Mouse (Mus musculus) forebrain, postnatal 0 days (tissue): ENCODE measurements around the gene Mog. TPM values are rescaled to one million over a fixed set of nuclear protein-coding genes. Genes with fewer than 3 reads are reported as not detected.

Experiments used
- ATAC-seq: fragments of 200-750 bp; cut with Nextera tagmentation; 2 replicates; pipeline ENCODE4 v1.8.0; 2017; ENCODE audit warnings: mild to moderate bottlenecking, moderate library complexity
- DNase-seq: peaks from one replicate; pipeline ENCODE4 v3.0.0-alpha.2; 2015
- H3K27ac ChIP-seq: fragments of 300-500 bp; sonication (generic); 2 replicates; pipeline ENCODE4 v1.5.1; 2014; ENCODE audit warnings: low read depth, mild to moderate bottlenecking, antibody characterized with exemption, low read length, moderate library complexity, mixed read lengths
- H3K27me3 ChIP-seq: fragments of 300-500 bp; sonication (generic); 2 replicates; pipeline ENCODE4 v1.6.1; 2014; ENCODE audit warnings: mild to moderate bottlenecking, low read length, mixed read lengths; ENCODE audit not compliant: insufficient read depth
- H3K36me3 ChIP-seq: fragments of 300-500 bp; sonication (generic); 2 replicates; pipeline ENCODE4 v1.6.1; 2014; ENCODE audit warnings: mild to moderate bottlenecking, moderate library complexity; ENCODE audit not compliant: insufficient read depth
- H3K4me1 ChIP-seq: fragments of 300-500 bp; sonication (generic); 2 replicates; pipeline ENCODE4 v1.6.1; 2014; ENCODE audit warnings: antibody characterized with exemption; ENCODE audit not compliant: insufficient read depth
- H3K4me2 ChIP-seq: fragments of 300-500 bp; sonication (generic); 2 replicates; pipeline ENCODE4 v1.6.1; 2014; ENCODE audit warnings: low read depth, mild to moderate bottlenecking, moderate library complexity
- H3K4me3 ChIP-seq: fragments of 300-500 bp; sonication (generic); 2 replicates; pipeline ENCODE4 v1.5.1; 2014; ENCODE audit warnings: low read depth, low read length, mixed read lengths
- H3K9ac ChIP-seq: fragments of 300-500 bp; sonication (generic); 2 replicates; pipeline ENCODE4 v1.6.1; 2014; ENCODE audit warnings: mild to moderate bottlenecking
- H3K9me3 ChIP-seq: fragments of 300-500 bp; sonication (generic); 2 replicates; pipeline ENCODE4 v1.6.1; 2016; ENCODE audit warnings: low read length
- CTCF ChIP-seq: sonication (generic); IDR thresholded peaks from 2 replicates; pipeline ENCODE4 v1.5.1; 2016; ENCODE audit warnings: antibody characterized with exemption, control low read depth, low read depth
- WGBS: fragments of 180-500 bp; shearing (Covaris S2); extraction: QIAGEN DNeasy Blood & Tissue Kit; methylation state at CpG from one replicate; pipeline ENCODE4 v1.1.7; 2014; 5-methylcytosine and 5-hydroxymethylcytosine counted together
- polyA plus RNA-seq: library from polyadenylated mRNA; unstranded; fragments of >200 nt; fragmentation: Nextera tagmentation; extraction: Ambion mirVana; gene quantifications from 2 replicates; pipeline ENCODE4 v1.2.1, GENCODE M21; 2015
- total RNA-seq: library from RNA; depleted of rRNA; stranded (reverse); fragments of >200 nt; gene quantifications from 2 replicates; pipeline ENCODE4 v1.2.3, GENCODE M21; 2014; rRNA removed

Gene Mog
- total and polyA plus RNA-seq, 2 experiments from 2014 or later, result 1.1 TPM; not detected in 1

DNA sequence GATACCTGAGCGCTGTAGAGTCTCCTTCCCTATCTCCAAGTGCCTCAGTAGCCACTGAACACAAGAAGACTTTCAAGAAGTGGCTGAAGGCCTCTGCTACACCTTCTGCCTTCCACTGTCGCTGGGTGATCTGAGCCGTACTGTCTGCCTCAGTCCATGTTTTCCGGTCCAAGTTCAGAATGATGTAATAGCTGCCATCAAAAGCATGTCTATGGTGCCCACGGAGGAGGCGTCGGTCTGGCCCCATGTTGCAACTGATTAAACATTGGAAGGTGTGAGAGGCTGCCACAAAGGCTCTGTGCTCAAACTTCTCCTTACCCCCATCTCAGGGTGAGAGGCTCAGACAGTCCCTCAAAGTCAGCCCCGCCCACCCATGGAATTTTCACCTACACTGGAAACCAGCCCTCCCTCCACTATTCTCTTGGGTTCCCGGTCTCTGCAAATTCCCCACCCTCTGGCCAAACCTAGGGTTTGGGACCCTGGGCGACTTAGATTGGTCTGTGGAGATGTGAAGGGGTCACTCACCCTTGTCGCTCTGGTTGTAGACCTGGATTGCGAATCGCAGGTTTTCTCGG lies 52.8 kb downstream of the Mog start:
- no peaks in the 10 kb centered on the region for H3K27me3 ChIP-seq
- ATAC-seq (no peak), DNase-seq (no peak)
- H3K9ac ChIP-seq, result no peak overlapping the region
- no peak for TF ChIP-seq CTCF
- no peak overlapping the region for H3K4me3 ChIP-seq
- no peaks in the 10 kb centered on the region for H3K4me1 ChIP-seq
- no peak overlapping the region for H3K27ac ChIP-seq
- no peaks in the 10 kb centered on the region for H3K9me3 ChIP-seq
- H3K36me3 ChIP-seq, result no peaks in the 10 kb centered on the region
- H3K4me2 ChIP-seq, result no peak overlapping the region
- 88% methylated on average over 14 of the region's 14 CpGs for WGBS

DNA sequence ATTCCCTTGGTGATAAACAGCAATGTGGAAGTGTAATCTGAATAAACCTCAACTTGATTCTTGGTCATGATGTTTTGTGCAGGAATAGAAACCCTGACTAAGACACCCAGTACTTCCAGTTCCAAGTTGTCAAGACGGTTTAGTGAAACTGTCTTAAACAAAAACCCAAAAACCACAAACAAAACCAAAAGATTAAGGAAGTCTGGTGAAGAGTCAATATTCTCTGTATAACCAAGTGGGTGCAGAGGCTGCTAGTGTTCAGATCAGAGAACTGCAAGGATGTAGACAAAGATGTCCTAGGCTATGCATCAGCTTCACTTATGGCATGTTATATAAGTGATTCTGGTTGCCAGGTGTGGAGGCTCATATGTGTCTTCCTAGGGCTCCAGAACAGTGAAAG lies 56.3 kb downstream of the Mog start:
- no peak overlapping the region for H3K4me3 ChIP-seq
- WGBS, result 82% methylated on average over 1 of the region's 1 CpGs
- ATAC-seq, result no peak
- DNase-seq, result no peak
- H3K4me1 ChIP-seq, result no peaks in the 10 kb centered on the region
- H3K9me3 ChIP-seq, result no peaks in the 10 kb centered on the region
- no peak for TF ChIP-seq CTCF
- H3K27me3 ChIP-seq, result no peaks in the 10 kb centered on the region
- H3K9ac ChIP-seq, result no peak overlapping the region
- no peaks in the 10 kb centered on the region for H3K36me3 ChIP-seq
- H3K4me2 ChIP-seq, result no peak overlapping the region
- H3K27ac ChIP-seq, result no peak overlapping the region

DNA sequence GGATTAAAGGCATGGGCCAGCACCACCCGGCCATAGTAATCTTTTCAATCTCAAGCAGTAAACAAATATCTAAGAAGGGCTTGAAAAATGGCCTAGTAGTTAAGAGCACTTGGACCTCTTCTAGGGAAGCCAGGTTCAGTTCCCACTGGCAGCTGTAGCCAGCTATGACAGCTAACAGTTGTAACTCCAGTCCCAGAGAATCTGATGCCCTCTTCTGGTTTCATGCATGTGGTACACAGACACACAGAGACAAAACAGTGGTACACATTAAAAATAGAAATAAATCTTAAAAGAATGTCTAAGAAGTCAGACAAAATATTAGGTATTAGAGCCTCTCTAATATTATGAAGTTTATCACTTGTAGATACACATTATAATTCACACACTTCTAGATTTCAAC lies 62.1 kb downstream of the Mog start:
- H3K9ac ChIP-seq, result no peak overlapping the region
- no peak overlapping the region for H3K4me3 ChIP-seq
- H3K36me3 ChIP-seq, result no peaks in the 10 kb centered on the region
- H3K4me2 ChIP-seq, result no peak overlapping the region
- TF ChIP-seq CTCF, result no peak
- no peaks in the 10 kb centered on the region for H3K27me3 ChIP-seq
- H3K4me1 ChIP-seq, result peaks cover 10% of the 10 kb centered on the region
- DNase-seq, result no peak
- 84% methylated on average over 1 of the region's 1 CpGs for WGBS
- no peak overlapping the region for H3K27ac ChIP-seq
- ATAC-seq, result no peak
- no peaks in the 10 kb centered on the region for H3K9me3 ChIP-seq

Other genes with a start within 250 kb of the Mog start
- gene H2-M10.6, start 211.2 kb downstream of the Mog start, total RNA-seq, result not detected in 2 replicates
- not detected in 2 replicates for gene H2-M10.6, start 211.2 kb downstream of the Mog start, polyA plus RNA-seq
- 19.3 and 30.6 TPM in 2 replicates for gene Trim26, start 186.3 kb downstream of the Mog start, total RNA-seq
- gene Trim26, start 186.3 kb downstream of the Mog start, polyA plus RNA-seq, result 21.3 and 36.6 TPM in 2 replicates
- gene Trim15, start 156.2 kb downstream of the Mog start, total RNA-seq, result 0.15 and 0.19 TPM in 2 replicates
- gene Trim15, start 156.2 kb downstream of the Mog start, polyA plus RNA-seq, result 0.23 and 0.31 TPM in 2 replicates
- 0.15 TPM in 1 of 2 replicates, not detected in the other for gene Trim10, start 153.8 kb downstream of the Mog start, total RNA-seq
- 0.14 and 0.22 TPM in 2 replicates for gene Trim10, start 153.8 kb downstream of the Mog start, polyA plus RNA-seq
- gene Trim40, start 133.3 kb downstream of the Mog start, total RNA-seq, result 0.19 TPM in 1 of 2 replicates, not detected in the other
- gene Trim40, start 133.3 kb downstream of the Mog start, polyA plus RNA-seq, result 0.12 TPM in 1 of 2 replicates, not detected in the other
- gene Trim31, start 125.3 kb downstream of the Mog start, total RNA-seq, result not detected in 2 replicates
- 0.06 TPM in 1 of 2 replicates, not detected in the other for gene Trim31, start 125.3 kb downstream of the Mog start, polyA plus RNA-seq
- 1.8 and 2.5 TPM in 2 replicates for gene Rnf39, start 80.5 kb downstream of the Mog start, total RNA-seq
- gene Rnf39, start 80.5 kb downstream of the Mog start, polyA plus RNA-seq, result 1.1 and 2.4 TPM in 2 replicates
- 72.3 and 82.2 TPM in 2 replicates for gene Ppp1r11, start 71.7 kb downstream of the Mog start, total RNA-seq
- gene Ppp1r11, start 71.7 kb downstream of the Mog start, polyA plus RNA-seq, result 157 and 183 TPM in 2 replicates
- 28.6 and 35.0 TPM in 2 replicates for gene Znrd1, start 64.8 kb downstream of the Mog start, total RNA-seq
- gene Znrd1, start 64.8 kb downstream of the Mog start, polyA plus RNA-seq, result 48.8 and 56.5 TPM in 2 replicates
- gene Znrd1as, start 64.8 kb downstream of the Mog start, total RNA-seq, result 2.0 and 3.4 TPM in 2 replicates
- 2.6 and 3.7 TPM in 2 replicates for gene Znrd1as, start 64.8 kb downstream of the Mog start, polyA plus RNA-seq
- 0.38 TPM in 1 of 2 replicates, not detected in the other for gene 2410137M14Rik, start 42.2 kb downstream of the Mog start, total RNA-seq
- gene 2410137M14Rik, start 42.2 kb downstream of the Mog start, polyA plus RNA-seq, result 0.36 TPM in 1 of 2 replicates, not detected in the other
- 3.5 and 4.2 TPM in 2 replicates for gene H2-M5, start 33.9 kb downstream of the Mog start, total RNA-seq
- gene H2-M5, start 33.9 kb downstream of the Mog start, polyA plus RNA-seq, result 0.52 and 1.5 TPM in 2 replicates
- gene Zfp57, start 22.2 kb downstream of the Mog start, total RNA-seq, result 208 and 220 TPM in 2 replicates
- 113 and 148 TPM in 2 replicates for gene Zfp57, start 22.2 kb downstream of the Mog start, polyA plus RNA-seq
- gene Gabbr1, start 22.6 kb upstream of the Mog start, total RNA-seq, result 353 and 416 TPM in 2 replicates
- gene Gabbr1, start 22.6 kb upstream of the Mog start, polyA plus RNA-seq, result 58.1 and 80.1 TPM in 2 replicates
- not detected in 2 replicates for gene Olfr90, start 65.1 kb upstream of the Mog start, total RNA-seq
- not detected in 2 replicates for gene Olfr90, start 65.1 kb upstream of the Mog start, polyA plus RNA-seq
- gene Olfr91, start 74.9 kb upstream of the Mog start, total RNA-seq, result not detected in 2 replicates
- not detected in 2 replicates for gene Olfr91, start 74.9 kb upstream of the Mog start, polyA plus RNA-seq
- gene Olfr92, start 96.7 kb upstream of the Mog start, total RNA-seq, result not detected in 2 replicates
- not detected in 2 replicates for gene Olfr92, start 96.7 kb upstream of the Mog start, polyA plus RNA-seq
- gene Olfr93, start 138.1 kb upstream of the Mog start, total RNA-seq, result not detected in 2 replicates
- not detected in 2 replicates for gene Olfr93, start 138.1 kb upstream of the Mog start, polyA plus RNA-seq
- gene Ubd, start 170.5 kb upstream of the Mog start, total RNA-seq, result not detected in 2 replicates
- gene Ubd, start 170.5 kb upstream of the Mog start, polyA plus RNA-seq, result not detected in 2 replicates
- not detected in 2 replicates for gene Olfr94, start 177.6 kb upstream of the Mog start, total RNA-seq
- not detected in 2 replicates for gene Olfr94, start 177.6 kb upstream of the Mog start, polyA plus RNA-seq
- 0.05 TPM in 1 of 2 replicates, not detected in the other for gene Olfr95, start 189.7 kb upstream of the Mog start, total RNA-seq
- gene Olfr95, start 189.7 kb upstream of the Mog start, polyA plus RNA-seq, result not detected in 2 replicates
- not detected in 2 replicates for gene Olfr96, start 196.7 kb upstream of the Mog start, total RNA-seq
- not detected in 2 replicates for gene Olfr96, start 196.7 kb upstream of the Mog start, polyA plus RNA-seq
- gene Olfr97, start 213.9 kb upstream of the Mog start, total RNA-seq, result not detected in 2 replicates
- not detected in 2 replicates for gene Olfr97, start 213.9 kb upstream of the Mog start, polyA plus RNA-seq
- gene Olfr98, start 240.4 kb upstream of the Mog start, total RNA-seq, result not detected in 2 replicates
- not detected in 2 replicates for gene Olfr98, start 240.4 kb upstream of the Mog start, polyA plus RNA-seq
- 1.0 and 1.9 TPM in 2 replicates for gene H2-M3, start 246.8 kb upstream of the Mog start, total RNA-seq
- 1.5 and 1.7 TPM in 2 replicates for gene H2-M3, start 246.8 kb upstream of the Mog start, polyA plus RNA-seq